Mouse (Mus musculus) midbrain, embryonic 14.5 days (tissue): Measurements from ENCODE around the gene Olfr1282. TPM values are rescaled to one million over a fixed set of nuclear protein-coding genes. Genes with fewer than 3 reads are reported as not detected.

ENCODE experiments used
- polyA plus RNA-seq: library from polyadenylated mRNA; unstranded; fragments of >200 nt; fragmentation: Nextera tagmentation; extraction: Ambion mirVana; gene quantifications from 2 replicates; pipeline ENCODE4 v1.2.1, GENCODE M21; 2014

Gene Olfr1282
- polyA plus RNA-seq, 1 experiment from 2014 or later: not detected

Other genes with a start within 250 kb of the Olfr1282 start
- gene Gm13941, start 230.1 kb downstream of the Olfr1282 start, polyA plus RNA-seq: not detected in 2 replicates
- gene Gm15130, start 183.1 kb downstream of the Olfr1282 start, polyA plus RNA-seq: not detected in 2 replicates
- not detected in 2 replicates for gene 4930430A15Rik, start 106.5 kb downstream of the Olfr1282 start, polyA plus RNA-seq
- gene Olfr1275, start 100.8 kb downstream of the Olfr1282 start, polyA plus RNA-seq: not detected in 2 replicates
- not detected in 2 replicates for gene Olfr1276, start 81.6 kb downstream of the Olfr1282 start, polyA plus RNA-seq
- not detected in 2 replicates for gene Olfr1277, start 62.0 kb downstream of the Olfr1282 start, polyA plus RNA-seq
- not detected in 2 replicates for gene Olfr1278, start 45.9 kb downstream of the Olfr1282 start, polyA plus RNA-seq
- gene Olfr1279, start 35.4 kb downstream of the Olfr1282 start, polyA plus RNA-seq: not detected in 2 replicates
- not detected in 2 replicates for gene Olfr1280, start 22.1 kb downstream of the Olfr1282 start, polyA plus RNA-seq
- not detected in 2 replicates for gene Olfr1281, start 9.6 kb downstream of the Olfr1282 start, polyA plus RNA-seq
- not detected in 2 replicates for gene Olfr1283, start 30.7 kb upstream of the Olfr1282 start, polyA plus RNA-seq
- gene Olfr1284, start 39.4 kb upstream of the Olfr1282 start, polyA plus RNA-seq: not detected in 2 replicates
- gene Olfr1286, start 87.0 kb upstream of the Olfr1282 start, polyA plus RNA-seq: not detected in 2 replicates
- gene Olfr1287, start 113.1 kb upstream of the Olfr1282 start, polyA plus RNA-seq: not detected in 2 replicates
- gene Olfr1288, start 138.0 kb upstream of the Olfr1282 start, polyA plus RNA-seq: not detected in 2 replicates
- not detected in 2 replicates for gene Olfr1289, start 144.7 kb upstream of the Olfr1282 start, polyA plus RNA-seq
- not detected in 2 replicates for gene Olfr1290, start 157.8 kb upstream of the Olfr1282 start, polyA plus RNA-seq
- not detected in 2 replicates for gene Olfr1291-ps1, start 161.1 kb upstream of the Olfr1282 start, polyA plus RNA-seq
- not detected in 2 replicates for gene Olfr1293-ps, start 189.1 kb upstream of the Olfr1282 start, polyA plus RNA-seq
- gene Olfr1294, start 204.2 kb upstream of the Olfr1282 start, polyA plus RNA-seq: not detected in 2 replicates
- gene Olfr1295, start 233.6 kb upstream of the Olfr1282 start, polyA plus RNA-seq: not detected in 2 replicates